Mouse (Mus musculus) cerebellum, adult 18-20 months (tissue): Measurements from ENCODE around the gene Tesmin.

Experiments
- DNase-seq, 2 experiments: peaks; one replicate each; pipeline ENCODE4 v3.0.0; 2021

Gene Tesmin

GRCm38 (mm10) chr19:3400057-3400456 is 11.4 kb downstream of the Tesmin start:
- no peak for DNase-seq

GRCm38 (mm10) chr19:3401504-3401903 is 12.8 kb downstream of the Tesmin start:
- no peak for DNase-seq

GRCm38 (mm10) chr19:3401943-3402342 is 13.3 kb downstream of the Tesmin start:
- DNase-seq: no peak

- DNase-seq: no peak
Measured at GRCm38 (mm10) chr19:3402390-3402789, 13.7 kb downstream of the Tesmin start.

- DNase-seq: no peak
Measured at GRCm38 (mm10) chr19:3404030-3404429, 15.4 kb downstream of the Tesmin start.

- no peak for DNase-seq
Measured at GRCm38 (mm10) chr19:3405531-3406281, 17.0 kb downstream of the Tesmin start.

- no peak for DNase-seq
Measured at GRCm38 (mm10) chr19:3414268-3414733, 25.6 kb downstream of the Tesmin start, which contains the start of gene Gal. TSS of gene Gal (minus strand) at chr19:3414544.

- DNase-seq: no peak
Measured at GRCm38 (mm10) chr19:3419251-3419650, 30.6 kb downstream of the Tesmin start.

GRCm38 (mm10) chr19:3422488-3422887 is 33.8 kb downstream of the Tesmin start:
- no peak for DNase-seq

- DNase-seq: no peak
Measured at GRCm38 (mm10) chr19:3422981-3423380, 34.3 kb downstream of the Tesmin start.

- DNase-seq: no peak
Measured at GRCm38 (mm10) chr19:3424214-3424613, 35.6 kb downstream of the Tesmin start.

- DNase-seq: peak in 1 of 2 experiments; percentile 20
Measured at GRCm38 (mm10) chr19:3428057-3428830, 39.6 kb downstream of the Tesmin start.

- no peak for DNase-seq
Measured at GRCm38 (mm10) chr19:3429156-3429816, 40.6 kb downstream of the Tesmin start.

GRCm38 (mm10) chr19:3431066-3431465 is 42.4 kb downstream of the Tesmin start:
- DNase-seq: no peak

- DNase-seq: no peak
Measured at GRCm38 (mm10) chr19:3431969-3432368, 43.3 kb downstream of the Tesmin start.

GRCm38 (mm10) chr19:3434124-3434523 is 45.5 kb downstream of the Tesmin start:
- no peak for DNase-seq

- DNase-seq: no peak
Measured at GRCm38 (mm10) chr19:3434641-3435040, 46.0 kb downstream of the Tesmin start.

GRCm38 (mm10) chr19:3435824-3436223 is 47.2 kb downstream of the Tesmin start:
- no peak for DNase-seq

- no peak for DNase-seq
Measured at GRCm38 (mm10) chr19:3436840-3437239, 48.2 kb downstream of the Tesmin start.

GRCm38 (mm10) chr19:3437980-3438379 is 49.3 kb downstream of the Tesmin start:
- no peak for DNase-seq

- no peak for DNase-seq
Measured at GRCm38 (mm10) chr19:3440667-3441066, 52.0 kb downstream of the Tesmin start.

GRCm38 (mm10) chr19:3441092-3441491 is 52.4 kb downstream of the Tesmin start:
- DNase-seq: no peak

- DNase-seq: no peak
Measured at GRCm38 (mm10) chr19:3447348-3447747, 58.7 kb downstream of the Tesmin start.
